Mouse (Mus musculus): ENCODE measurements around the gene Oprm1. TPM values are rescaled to one million over a fixed set of nuclear protein-coding genes. Genes with fewer than 3 reads are reported as not detected.

The Oprm1 gene
- polyA plus RNA-seq, 1 experiment from 2014 or later: 2.0 TPM

DNA sequence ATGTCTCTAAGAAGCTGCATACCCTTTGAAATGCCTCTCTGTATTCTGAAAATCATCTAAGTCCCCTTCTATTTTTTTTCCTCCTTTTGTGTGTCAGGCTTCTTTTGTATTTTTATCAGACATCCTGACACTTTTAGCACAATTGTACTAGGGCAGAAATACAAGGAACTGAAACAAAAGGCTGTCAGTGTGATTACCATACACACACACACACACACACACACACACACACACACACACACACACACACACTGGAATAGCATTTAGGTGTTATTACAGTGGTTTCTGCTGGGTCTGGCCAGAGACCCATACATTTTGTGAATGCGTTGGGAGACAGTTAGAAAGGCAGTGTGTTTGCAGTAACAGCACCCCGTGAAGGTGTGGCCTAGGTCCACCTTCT lies 275.2 kb downstream of the Oprm1 start:
- 95% methylated on average over 2 of the region's 2 CpGs for WGBS
- ATAC-seq (replicated peaks): no peak

DNA sequence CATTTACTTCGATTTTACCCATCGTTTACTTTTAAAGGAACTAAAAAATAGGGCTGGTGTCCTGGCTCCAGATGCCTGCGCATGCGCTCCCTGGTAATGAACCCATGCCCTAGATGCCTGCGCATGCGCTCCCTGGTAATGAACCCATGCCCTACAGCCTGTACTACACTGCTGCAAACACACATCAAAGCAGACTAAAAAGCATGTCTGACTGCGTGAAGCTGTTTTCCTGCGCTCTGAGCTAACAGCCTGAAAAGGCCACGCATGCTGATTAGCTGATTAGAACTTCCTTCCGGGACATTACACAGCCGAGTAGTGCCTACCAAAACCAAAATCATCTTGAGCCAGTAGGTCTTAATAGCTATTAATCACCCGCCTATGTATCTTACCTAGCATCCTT lies 277.2 kb downstream of the Oprm1 start:
- H3K4me3 ChIP-seq: no peak overlapping the region
- no peak overlapping the region for H3K9ac ChIP-seq (replicated peaks)
- H3K4me1 ChIP-seq: no peaks in the 10 kb centered on the region
- 67% methylated on average over 12 of the region's 12 CpGs for WGBS
- peak; percentile 55 for ATAC-seq (replicated peaks)
- H3K9me3 ChIP-seq: no peaks in the 10 kb centered on the region
- H3K4me2 ChIP-seq (replicated peaks): no peak overlapping the region
- no peak overlapping the region for H3K27ac ChIP-seq (replicated peaks)
- no peaks in the 10 kb centered on the region for H3K36me3 ChIP-seq
- no peaks in the 10 kb centered on the region for H3K27me3 ChIP-seq

More for the DNA sequence above, 275.2 kb downstream of the Oprm1 start:
- no peak overlapping the region for H3K4me2 ChIP-seq (replicated peaks)
- no peaks in the 10 kb centered on the region for H3K36me3 ChIP-seq
- H3K27ac ChIP-seq (replicated peaks): no peak overlapping the region
- H3K9me3 ChIP-seq: no peaks in the 10 kb centered on the region
- H3K4me3 ChIP-seq: no peak overlapping the region
- H3K9ac ChIP-seq (replicated peaks): no peak overlapping the region
- H3K27me3 ChIP-seq: no peaks in the 10 kb centered on the region
- H3K4me1 ChIP-seq: no peaks in the 10 kb centered on the region

DNA sequence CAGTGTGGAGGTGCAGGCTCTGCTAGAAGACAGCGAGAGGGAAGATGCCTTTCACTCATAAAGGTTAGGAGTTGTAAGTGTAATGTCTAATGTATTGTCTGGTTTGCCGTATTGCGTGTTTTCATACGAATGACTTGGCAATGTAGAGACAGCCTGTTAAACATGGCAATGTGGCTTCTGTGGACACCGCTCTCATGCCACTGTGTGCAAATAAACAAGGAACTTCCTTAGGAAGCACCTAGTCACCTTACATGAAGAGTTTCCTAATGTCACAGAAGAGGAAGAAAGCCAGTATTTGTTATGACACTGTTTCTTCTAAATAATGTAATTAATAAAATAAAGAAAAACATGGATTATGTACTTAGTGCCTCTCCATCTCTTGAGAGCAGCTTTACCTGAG lies 278.9 kb downstream of the Oprm1 start:
- no peaks in the 10 kb centered on the region for H3K9me3 ChIP-seq
- 93% methylated on average over 5 of the region's 5 CpGs for WGBS
- H3K4me1 ChIP-seq: no peaks in the 10 kb centered on the region
- no peak overlapping the region for H3K4me3 ChIP-seq
- no peaks in the 10 kb centered on the region for H3K36me3 ChIP-seq
- no peak for ATAC-seq (replicated peaks)
- no peaks in the 10 kb centered on the region for H3K27me3 ChIP-seq
- no peak overlapping the region for H3K4me2 ChIP-seq (replicated peaks)
- no peak overlapping the region for H3K27ac ChIP-seq (replicated peaks)
- no peak overlapping the region for H3K9ac ChIP-seq (replicated peaks)

DNA sequence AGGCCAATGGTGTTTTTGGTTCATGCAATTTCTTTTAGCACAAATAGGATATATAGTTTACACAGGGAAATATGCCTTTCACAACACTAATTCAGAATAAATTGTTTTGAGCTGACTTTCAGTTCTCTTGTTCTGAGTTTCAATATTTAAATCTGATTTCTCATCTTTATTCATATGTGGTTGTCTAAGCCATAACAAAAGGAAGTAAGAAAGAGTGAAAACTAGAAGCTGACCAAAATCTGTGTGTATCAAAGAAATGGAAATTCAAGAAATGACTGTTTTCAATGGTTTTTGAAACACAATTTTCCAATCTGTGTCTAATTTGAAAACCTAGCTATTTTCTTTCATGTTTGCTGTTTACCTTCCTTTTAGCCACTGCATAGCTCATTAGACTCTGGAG lies 282.7 kb downstream of the Oprm1 start:
- no peak overlapping the region for H3K27ac ChIP-seq (replicated peaks)
- no peaks in the 10 kb centered on the region for H3K4me1 ChIP-seq
- no peak overlapping the region for H3K9ac ChIP-seq (replicated peaks)
- no peaks in the 10 kb centered on the region for H3K9me3 ChIP-seq
- ATAC-seq (replicated peaks): no peak
- no peaks in the 10 kb centered on the region for H3K27me3 ChIP-seq
- H3K4me2 ChIP-seq (replicated peaks): no peak overlapping the region
- no peak overlapping the region for H3K4me3 ChIP-seq
- H3K36me3 ChIP-seq: no peaks in the 10 kb centered on the region

DNA sequence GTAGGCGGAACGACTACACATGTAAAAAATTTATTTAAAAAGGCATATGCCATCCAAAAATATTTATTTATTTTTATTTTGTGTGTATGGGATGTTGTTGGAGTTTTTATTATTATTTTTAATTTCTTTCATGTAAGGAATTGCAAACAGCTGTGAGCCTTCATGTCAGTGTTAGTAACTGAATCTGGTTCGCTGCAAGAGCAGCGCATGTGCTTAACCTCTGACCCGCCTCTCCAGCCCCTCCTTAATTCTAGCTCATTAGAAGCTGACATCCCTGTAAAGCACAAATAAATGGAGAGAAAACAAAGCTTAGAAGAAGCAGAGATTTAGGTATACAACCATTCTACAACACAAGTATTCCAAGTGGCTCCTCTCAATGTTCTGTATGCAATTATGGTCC lies 285.6 kb downstream of the Oprm1 start:
- ATAC-seq (replicated peaks): no peak
- Histone ChIP-seq H3K27ac (replicated peaks) (no peak overlapping the region), H3K4me3 (no peak overlapping the region), H3K27me3 (no peaks in the 10 kb centered on the region), H3K4me1 (0 out of 2 replicates have a peak, but pooled peaks cover 2% of the 10 kb centered on the region), H3K9me3 (no peaks in the 10 kb centered on the region), H3K9ac (replicated peaks) (no peak overlapping the region), H3K36me3 (no peaks in the 10 kb centered on the region), H3K4me2 (replicated peaks) (no peak overlapping the region)
- 74% methylated on average over 5 of the region's 5 CpGs for WGBS

DNA sequence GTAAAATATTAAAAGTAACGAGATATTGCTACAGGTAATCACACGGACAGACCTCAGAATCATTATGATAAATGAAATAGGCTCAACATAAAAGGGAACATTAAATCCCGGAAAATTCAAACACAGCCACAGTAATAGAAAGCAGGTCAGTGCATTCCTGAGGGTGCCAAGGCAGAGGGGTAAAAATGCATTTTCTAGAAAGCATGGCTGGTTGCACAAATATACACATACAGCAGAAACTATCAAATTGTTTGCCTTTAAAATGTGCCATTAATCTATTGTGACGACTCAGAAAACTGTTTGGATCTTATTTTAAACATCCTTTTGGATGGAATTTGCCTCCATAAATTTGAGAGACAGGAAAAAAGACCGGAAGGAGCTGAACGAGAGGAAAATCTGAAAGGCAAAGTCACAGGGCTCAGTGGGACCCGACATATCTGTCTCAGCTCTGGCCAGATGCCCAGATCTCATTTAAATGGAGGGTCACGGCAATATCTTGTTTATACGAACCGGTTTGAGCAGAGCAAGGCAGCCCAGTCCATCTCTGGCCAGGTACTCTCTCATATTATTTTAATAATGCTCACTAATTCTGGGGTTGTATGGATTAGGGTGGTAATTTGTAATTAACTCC lies 289.1 kb downstream of the Oprm1 start:
- H3K4me2 ChIP-seq (replicated peaks): no peak overlapping the region
- H3K4me3 ChIP-seq: no peak overlapping the region
- H3K27ac ChIP-seq (replicated peaks): no peak overlapping the region
- no peaks in the 10 kb centered on the region for H3K27me3 ChIP-seq
- H3K4me1 ChIP-seq: 0 out of 2 replicates have a peak, but pooled peaks cover 5% of the 10 kb centered on the region
- H3K36me3 ChIP-seq: no peaks in the 10 kb centered on the region
- no peak overlapping the region for H3K9ac ChIP-seq (replicated peaks)
- WGBS: 42% methylated on average over 10 of the region's 10 CpGs
- H3K9me3 ChIP-seq: no peaks in the 10 kb centered on the region
- ATAC-seq (replicated peaks): no peak

DNA sequence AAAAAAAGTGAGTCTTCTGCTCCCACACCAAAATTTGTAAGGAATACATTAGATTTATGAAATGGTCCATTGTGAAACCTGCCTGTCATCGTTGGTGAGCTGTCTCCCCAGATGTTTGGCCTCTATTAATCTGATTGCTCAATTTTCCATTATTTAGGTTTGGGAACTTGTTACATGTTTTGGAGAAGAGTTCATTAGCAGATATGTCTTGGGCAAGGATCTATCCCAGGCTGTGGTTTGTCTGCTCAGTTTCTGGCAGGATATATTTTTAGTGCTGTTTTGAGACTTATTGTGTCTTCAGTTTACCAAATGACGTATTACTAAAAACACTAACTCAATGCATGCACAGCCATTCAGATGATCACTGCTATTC lies 289.6 kb downstream of the Oprm1 start:
- Histone ChIP-seq H3K27ac (replicated peaks) (no peak overlapping the region), H3K4me1 (0 out of 2 replicates have a peak, but pooled peaks cover 8% of the 10 kb centered on the region), H3K4me3 (no peak overlapping the region), H3K9me3 (no peaks in the 10 kb centered on the region), H3K9ac (replicated peaks) (no peak overlapping the region), H3K4me2 (replicated peaks) (no peak overlapping the region), H3K36me3 (no peaks in the 10 kb centered on the region), H3K27me3 (no peaks in the 10 kb centered on the region)
- no peak for ATAC-seq (replicated peaks)
- 80% methylated on average over 2 of the region's 2 CpGs for WGBS

DNA sequence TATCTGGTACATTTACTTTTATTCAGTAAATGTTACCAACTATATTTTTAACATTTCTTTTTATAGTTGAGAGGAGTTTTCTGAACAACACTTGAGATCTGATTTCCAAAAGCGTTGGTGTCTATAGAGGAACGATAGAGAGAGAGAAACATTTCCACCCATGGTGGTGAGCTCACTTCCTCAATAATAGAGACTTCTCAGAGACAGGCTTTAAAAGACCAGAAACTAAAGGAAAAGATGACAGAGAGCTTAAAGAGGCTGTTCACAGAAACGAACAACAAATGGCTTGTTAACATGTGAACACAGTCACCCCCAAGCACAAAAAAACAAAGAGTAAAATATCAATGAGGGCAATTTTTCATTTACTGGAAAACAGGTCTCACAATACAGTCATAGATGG lies 291.6 kb downstream of the Oprm1 start:
- H3K4me2 ChIP-seq (replicated peaks): no peak overlapping the region
- 68% methylated on average over 3 of the region's 3 CpGs for WGBS
- no peak overlapping the region for H3K27ac ChIP-seq (replicated peaks)
- no peaks in the 10 kb centered on the region for H3K9me3 ChIP-seq
- 0 out of 2 replicates have a peak, but pooled peaks cover 8% of the 10 kb centered on the region for H3K4me1 ChIP-seq
- no peaks in the 10 kb centered on the region for H3K27me3 ChIP-seq
- H3K9ac ChIP-seq (replicated peaks): no peak overlapping the region
- no peak for ATAC-seq (replicated peaks)
- no peaks in the 10 kb centered on the region for H3K36me3 ChIP-seq
- H3K4me3 ChIP-seq: no peak overlapping the region

DNA sequence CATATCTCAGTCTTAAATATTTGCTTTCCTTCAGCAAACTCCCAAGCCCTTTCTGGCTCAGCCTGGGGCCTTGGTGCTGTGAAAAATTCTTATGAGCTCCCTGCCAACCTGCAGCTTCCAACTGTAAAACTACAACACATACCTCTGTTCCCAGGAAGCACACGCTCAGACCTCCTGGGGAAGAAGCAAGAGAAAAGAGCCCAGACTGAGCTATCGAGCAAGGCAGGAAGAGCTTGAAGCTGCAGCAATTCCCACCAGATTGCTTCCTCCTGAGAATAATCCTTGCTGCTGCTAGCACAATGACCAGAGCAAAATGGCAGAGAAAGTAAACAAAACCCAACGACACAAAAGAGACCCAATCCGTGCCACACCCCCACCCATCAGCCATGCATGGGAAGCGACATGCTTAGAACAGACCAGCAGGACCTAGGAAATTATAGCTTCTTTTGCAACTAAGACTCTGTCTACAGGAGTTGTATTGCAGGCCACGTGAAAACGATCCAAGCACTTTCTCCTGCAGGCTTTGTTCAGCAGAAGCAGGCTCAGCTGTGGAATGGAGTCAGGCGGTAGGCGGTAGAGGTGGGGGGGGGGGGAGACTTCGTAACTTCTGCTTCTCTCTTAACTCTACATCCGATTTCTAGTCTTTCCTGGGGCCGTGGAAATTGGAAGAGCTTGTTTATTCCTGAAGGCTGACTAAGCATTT lies 294.2 kb downstream of the Oprm1 start, which contains the start of gene Ipcef1:
TSS of gene Ipcef1 (minus strand) at position 164 of the 703 bp plus-strand sequence.
- no peaks in the 10 kb centered on the region for H3K27me3 ChIP-seq
- ATAC-seq (replicated peaks): peak; percentile 69; the same call in 1 of the 2 replicates
- H3K9me3 ChIP-seq: no peaks in the 10 kb centered on the region
- H3K27ac ChIP-seq (replicated peaks): no peak within 1 kb of the TSS
- 14% methylated on average over 12 of the region's 12 CpGs for WGBS
- no peak within 1 kb of the TSS for H3K9ac ChIP-seq (replicated peaks)
- H3K4me2 ChIP-seq (replicated peaks): no peak within 1 kb of the TSS; the same call in 1 of the 2 replicates
- no peak within 1 kb of the TSS for H3K4me3 ChIP-seq
- H3K4me1 ChIP-seq: 0 out of 2 replicates have a peak, but pooled peaks cover 6% of the 10 kb centered on the region
- H3K36me3 ChIP-seq: no peaks in the 10 kb centered on the region

DNA sequence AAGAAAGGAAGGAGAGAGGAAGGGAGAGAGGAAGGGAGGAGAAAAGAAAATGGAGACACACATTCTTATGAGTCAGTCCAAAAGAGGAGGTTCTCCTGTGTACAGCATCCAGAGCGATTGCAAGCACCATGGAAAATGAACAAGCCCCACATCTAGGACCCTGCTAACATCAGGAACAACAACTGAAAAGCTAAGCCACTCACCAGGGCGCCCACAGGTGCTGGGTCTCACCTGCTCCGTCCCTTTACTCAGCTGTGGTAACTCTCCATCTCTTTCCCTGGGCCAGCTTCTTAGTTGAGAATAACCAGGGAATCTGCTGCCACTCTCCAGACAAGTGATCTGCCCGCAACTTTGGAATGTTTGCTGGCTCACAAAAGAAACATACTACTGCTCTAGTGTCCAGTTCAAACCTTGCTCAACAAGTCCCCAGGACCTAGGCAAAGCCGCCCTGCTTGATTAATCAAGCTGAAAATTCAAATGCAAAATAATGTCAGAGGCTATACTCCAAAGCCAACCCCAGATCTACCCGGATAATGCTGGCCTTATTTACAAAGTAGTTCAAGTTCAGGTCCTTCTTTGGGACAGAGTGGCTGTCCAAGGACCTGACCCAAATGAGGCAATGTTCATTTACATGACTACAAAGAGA lies 296.4 kb downstream of the Oprm1 start:
- Histone ChIP-seq H3K36me3 (no peaks in the 10 kb centered on the region), H3K9me3 (no peaks in the 10 kb centered on the region), H3K4me1 (0 out of 2 replicates have a peak, but pooled peaks cover 6% of the 10 kb centered on the region), H3K4me2 (replicated peaks) (no peak overlapping the region), H3K9ac (replicated peaks) (no peak overlapping the region), H3K4me3 (no peak overlapping the region), H3K27me3 (no peaks in the 10 kb centered on the region), H3K27ac (replicated peaks) (no peak overlapping the region)
- WGBS: 71% methylated on average over 6 of the region's 6 CpGs
- no peak for ATAC-seq (replicated peaks)

DNA sequence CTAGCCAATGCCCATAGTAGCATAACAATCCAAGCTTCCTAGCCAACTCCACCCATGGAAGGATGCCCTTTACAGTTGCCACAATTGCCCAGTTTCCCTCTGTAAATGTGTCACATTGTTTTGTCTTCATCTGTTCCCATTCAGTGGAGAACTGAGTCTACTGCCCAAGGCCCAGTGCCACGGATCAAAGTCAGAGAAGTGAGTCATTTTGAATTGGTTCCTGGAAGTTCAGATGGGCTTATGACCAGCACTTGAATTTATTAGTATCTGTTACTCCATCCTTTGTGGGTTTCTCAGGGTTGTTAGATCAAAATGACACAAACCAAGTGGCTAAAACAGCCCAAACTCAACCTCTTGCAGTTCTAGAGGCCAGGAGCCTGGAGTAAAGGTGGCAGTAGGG lies 299.2 kb downstream of the Oprm1 start:
- WGBS: 79% methylated on average over 1 of the region's 1 CpGs

DNA sequence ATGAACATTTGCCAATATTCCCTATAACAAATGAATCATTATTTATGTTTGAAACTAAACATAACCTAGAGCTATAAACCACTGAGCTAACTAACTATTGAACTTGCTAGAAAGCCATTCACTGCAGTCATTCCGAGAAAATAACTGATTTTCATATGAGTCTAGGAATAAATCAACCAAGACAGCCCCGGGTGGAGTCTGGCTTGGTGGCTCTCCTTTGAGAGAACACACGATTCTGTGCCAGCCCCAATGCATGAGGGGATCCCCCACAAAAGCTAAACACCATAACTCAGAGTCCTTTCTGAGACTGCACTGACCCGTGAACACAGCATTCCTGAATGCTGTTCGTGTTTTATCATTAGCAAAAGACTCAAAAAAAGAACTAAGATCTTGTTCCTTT lies 302.0 kb downstream of the Oprm1 start:
- 52% methylated on average over 5 of the region's 5 CpGs for WGBS
- ATAC-seq (replicated peaks): no peak

More for the DNA sequence above, 299.2 kb downstream of the Oprm1 start:
- H3K9ac ChIP-seq (replicated peaks): no peak overlapping the region
- H3K4me2 ChIP-seq (replicated peaks): no peak overlapping the region
- H3K9me3 ChIP-seq: no peaks in the 10 kb centered on the region
- H3K4me3 ChIP-seq: no peak overlapping the region
- H3K27me3 ChIP-seq: no peaks in the 10 kb centered on the region
- 0 out of 2 replicates have a peak, but pooled peaks cover 2% of the 10 kb centered on the region for H3K4me1 ChIP-seq
- no peak overlapping the region for H3K27ac ChIP-seq (replicated peaks)
- H3K36me3 ChIP-seq: no peaks in the 10 kb centered on the region
- ATAC-seq (replicated peaks): no peak

More for the DNA sequence above, 302.0 kb downstream of the Oprm1 start:
- Histone ChIP-seq H3K36me3 (no peaks in the 10 kb centered on the region), H3K4me2 (replicated peaks) (no peak overlapping the region), H3K27ac (replicated peaks) (no peak overlapping the region), H3K4me3 (no peak overlapping the region), H3K4me1 (no peaks in the 10 kb centered on the region), H3K27me3 (no peaks in the 10 kb centered on the region), H3K9ac (replicated peaks) (no peak overlapping the region), H3K9me3 (no peaks in the 10 kb centered on the region)
